Mouse (Mus musculus): ENCODE measurements around the gene Slc24a5. TPM values are rescaled to one million over a fixed set of nuclear protein-coding genes. Genes with fewer than 3 reads are reported as not detected.
"Not testable (repeated sequence)": the region's sequence is repeated elsewhere in the genome, so short reads cannot be mapped to it uniquely, and the experiment has no call there.

Gene Slc24a5
- total RNA-seq (2014; fragmentation: Nextera tagmentation), result not detected in 2 replicates
- 0.10 and 0.39 TPM in 2 replicates for total RNA-seq (2017)

DNA sequence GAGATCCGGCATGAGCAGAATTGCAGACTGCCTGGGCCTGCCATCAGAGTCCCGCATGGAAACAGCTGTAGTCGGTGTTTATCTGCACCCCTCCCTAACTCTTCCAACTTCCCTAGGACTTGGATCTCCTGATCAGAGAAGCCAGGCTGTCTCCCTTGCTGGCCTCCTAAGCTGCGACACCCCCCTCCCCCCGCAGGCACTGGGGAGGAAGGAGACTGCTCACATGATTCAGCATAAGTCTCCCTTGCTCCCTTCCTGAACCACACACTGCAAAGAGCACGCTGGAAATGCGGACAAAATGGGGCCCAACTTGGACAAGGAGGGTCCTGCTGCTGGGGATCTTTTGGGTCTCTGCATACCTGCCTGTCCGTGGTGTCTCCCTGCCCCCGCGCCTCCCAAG is at the start of gene Slc24a5:
Gene Slc24a5 (plus strand): TSS at position 231 of the 400 bp plus-strand sequence.
- no peak; the same call in 1 of the 2 replicates for ATAC-seq (replicated peaks; ENCODE audit: poor library complexity, severe bottlenecking)

DNA sequence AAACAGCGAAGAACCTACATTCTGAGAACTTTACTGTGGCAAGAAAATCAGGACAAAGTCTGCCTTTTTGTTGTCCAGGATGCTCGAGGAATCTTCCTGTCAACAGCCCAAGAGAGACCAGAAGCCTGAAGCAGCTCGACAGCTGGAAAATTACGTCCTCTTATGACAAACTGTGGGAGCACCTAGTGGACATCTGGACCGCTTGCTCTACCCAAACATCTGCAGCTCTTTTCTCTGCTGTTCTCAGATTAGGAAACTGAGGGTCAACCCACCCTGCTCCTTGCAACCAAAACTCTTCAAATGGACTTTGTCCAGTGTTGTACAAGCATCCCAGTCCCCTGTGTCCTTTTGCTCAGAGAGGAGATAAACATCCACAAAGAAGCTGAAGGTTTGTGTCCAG is 43.5 kb upstream of the Slc24a5 start:
- ATAC-seq (replicated peaks; ENCODE audit: poor library complexity, severe bottlenecking), result no peak

DNA sequence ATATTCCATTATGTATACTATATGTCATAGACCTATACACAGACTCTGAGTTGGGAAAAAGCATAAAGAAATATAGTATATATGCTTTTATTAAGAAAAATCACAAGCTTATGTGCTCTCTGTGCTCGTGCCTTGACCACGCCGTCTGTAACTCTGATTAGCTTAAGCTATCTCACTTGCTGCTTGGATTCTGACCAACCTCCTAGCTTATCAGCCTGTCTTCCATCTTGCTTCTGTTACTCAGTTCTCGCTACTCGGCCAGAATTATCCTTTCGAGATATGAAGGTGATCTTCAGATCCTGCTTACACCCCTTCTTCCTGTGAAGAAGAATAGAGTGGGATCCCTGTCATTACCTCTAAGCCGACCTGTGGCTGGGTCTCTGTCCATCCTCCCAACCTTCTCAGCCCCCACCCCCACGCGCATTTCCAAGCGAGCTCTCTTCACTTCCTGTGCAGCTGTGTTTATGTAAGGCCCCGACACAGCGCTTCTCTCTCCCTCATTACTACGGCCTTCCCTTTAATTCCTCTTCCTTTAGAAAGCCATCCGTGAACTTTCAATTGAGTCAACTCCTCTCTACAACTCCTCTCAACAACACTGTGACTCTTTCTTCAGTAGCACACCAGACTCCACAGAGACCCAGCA is 41.4 kb upstream of the Slc24a5 start:
- ATAC-seq (replicated peaks; ENCODE audit: poor library complexity, severe bottlenecking), result no peak

DNA sequence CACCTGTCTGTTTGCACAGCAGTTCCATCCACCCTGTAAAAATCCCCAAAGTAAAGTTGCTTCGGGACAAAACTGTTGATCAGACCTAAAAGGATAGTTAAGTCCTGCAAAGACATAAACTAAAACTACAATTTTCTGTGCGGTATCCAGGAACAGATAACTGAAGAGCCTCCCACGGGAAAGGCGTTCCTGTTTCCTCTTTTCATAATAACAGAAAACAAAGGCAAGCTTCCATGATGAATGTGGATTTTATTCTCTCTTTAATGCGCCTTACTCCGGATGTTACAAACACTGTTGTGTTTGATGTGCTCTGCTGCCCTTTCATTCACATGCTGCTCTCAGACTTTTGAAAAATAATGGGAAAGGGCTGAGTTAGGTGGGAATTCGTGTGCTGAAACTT is 37.3 kb upstream of the Slc24a5 start:
- ATAC-seq (replicated peaks; ENCODE audit: poor library complexity, severe bottlenecking), result no peak

DNA sequence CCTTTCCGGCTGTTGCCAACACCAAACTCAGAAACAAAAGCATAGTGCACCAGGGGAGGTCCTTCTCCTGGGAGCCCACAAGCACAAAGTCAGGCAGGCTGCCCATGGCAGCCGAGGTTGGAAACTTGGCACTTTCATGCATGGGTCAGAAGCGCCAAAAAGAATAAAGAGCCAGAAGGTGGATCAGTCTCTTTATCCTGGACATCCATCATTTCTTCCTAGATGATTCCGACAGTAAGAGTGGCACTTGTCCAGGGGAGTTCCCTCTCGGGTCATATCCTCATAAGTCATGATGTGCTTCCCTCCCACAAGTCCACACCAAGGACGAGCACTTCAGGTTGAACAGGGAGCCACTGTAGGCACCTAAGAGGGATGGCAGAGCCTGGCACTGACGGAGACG is 36.8 kb upstream of the Slc24a5 start:
- ATAC-seq (replicated peaks; ENCODE audit: poor library complexity, severe bottlenecking), result no peak

DNA sequence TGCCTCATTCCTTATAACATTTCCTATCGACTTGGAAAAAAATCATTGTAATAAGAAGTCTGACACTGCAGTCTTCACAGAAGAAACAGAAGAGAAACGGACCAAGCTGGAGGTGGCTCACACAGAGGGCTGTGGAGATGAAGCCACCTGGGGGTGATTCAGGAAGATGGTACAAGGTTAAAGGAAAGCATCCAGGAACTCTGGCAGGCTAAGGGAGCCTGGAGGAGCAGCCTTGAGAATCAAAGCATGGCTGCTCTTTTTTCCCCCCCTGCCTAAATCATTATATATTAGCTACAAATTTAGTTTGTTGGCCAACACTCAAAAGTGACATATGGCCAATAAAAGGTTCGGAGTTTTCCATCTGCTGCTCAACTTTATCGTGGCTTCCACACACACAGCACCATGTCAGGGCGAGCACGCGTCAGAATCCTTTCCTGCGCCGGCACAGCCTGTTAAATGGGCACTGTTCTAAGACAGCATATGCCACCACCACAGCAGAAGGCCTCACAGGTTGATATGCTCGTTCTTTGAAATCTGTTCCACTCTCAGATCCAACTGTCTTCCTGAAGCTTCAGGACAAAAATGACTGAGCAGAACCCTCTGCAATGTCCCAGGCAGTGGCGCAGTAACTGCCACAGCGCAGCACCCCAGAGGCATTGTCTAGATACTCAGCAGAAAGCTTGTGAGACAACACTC is 36.2 kb upstream of the Slc24a5 start:
- ATAC-seq (replicated peaks; ENCODE audit: poor library complexity, severe bottlenecking), result no peak

DNA sequence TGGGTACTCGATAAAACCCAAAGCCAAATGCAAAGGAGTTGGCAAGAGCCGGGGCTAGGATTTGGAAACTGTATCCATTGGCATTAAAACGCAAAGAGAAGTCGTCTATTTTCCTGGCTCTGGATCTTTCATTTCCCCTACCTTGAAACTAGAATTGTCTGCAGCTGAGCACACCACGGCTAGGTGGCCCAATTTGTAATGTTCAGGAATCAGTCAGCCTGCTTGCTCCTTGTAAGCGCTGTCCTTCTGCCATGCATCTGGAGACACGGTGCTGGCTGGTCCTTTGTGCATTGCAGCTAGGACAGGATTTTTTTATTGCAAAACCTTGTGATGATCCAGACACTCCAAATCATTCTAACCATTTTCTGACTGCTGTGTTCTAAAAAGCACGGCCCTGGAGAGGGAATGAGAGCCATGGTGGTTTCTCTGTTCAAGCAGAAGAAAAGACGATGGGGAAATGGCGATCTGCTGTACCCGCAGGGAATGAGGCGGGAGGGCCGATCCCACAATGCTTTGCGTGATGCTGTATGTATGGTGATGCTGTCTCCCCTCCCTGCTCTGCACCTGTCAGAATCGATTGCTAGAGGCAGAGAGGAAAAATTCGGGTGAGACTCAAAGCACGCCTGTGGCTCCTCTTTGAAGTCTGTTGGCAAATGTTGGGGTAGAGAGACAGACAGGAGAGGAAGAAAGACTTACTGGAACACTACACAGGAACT is 35.5 kb upstream of the Slc24a5 start:
- no peak for ATAC-seq (replicated peaks; ENCODE audit: poor library complexity, severe bottlenecking)

DNA sequence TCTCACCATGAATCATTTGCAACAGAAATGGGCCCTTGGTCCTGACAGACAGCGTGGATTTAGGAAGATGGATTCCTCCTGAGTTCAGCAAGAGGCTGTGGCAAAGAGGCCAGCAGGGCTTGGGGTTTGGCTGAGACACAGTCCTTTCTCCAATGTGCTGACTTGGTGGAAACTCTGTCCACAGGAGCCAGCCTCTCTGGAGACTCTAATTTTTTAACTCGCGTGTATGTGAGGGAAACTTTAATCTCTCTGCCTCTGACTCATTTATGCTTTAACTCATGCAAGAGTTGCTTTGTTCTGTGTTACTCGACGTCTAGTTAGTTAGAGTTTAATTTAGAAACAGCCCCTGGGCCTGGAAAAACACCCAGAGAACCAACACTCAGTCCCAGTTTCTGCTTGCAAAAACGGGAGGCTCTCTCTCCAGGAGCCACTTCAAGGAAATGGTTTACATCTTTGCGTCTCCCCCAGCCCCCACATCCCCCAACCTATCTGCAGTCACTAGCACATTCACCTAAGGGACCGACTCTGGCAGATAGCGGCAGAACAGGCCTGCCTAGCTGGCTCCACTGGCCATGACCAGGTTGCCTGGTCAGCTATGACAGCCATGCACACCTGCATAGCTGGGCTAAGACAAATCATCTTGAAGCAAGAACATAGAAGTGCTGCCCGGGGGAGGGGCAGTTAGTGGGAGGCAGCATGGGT is 34.7 kb upstream of the Slc24a5 start:
- ATAC-seq (replicated peaks; ENCODE audit: poor library complexity, severe bottlenecking), result no peak

DNA sequence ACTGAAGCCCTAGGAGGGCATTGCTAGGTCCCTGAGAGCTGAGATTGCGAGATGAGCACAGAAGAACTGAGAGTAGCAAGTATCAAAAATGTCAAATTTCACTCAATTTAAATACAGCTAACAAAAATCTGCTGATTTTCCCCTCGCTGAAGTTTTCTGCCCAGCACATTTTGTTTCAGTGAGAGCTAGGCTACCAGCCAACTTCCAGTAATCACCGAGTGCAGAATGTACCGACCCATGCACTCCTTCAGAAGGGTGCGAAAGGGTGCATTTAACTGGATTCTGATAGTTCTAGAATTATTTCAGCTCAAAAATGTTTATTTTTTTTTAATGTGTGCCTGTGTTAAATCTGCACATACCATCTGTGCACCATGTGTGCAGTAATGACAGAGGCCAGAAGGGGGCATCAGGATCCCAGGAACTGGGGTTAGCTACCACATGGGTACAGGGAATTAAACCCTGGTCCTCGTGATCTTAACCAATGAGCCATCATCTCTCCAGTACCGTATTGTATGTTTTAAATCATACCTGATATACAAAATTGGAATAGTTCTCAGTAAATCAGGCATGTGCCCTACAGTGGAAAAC is 12.5 kb upstream of the Slc24a5 start:
- no peak for ATAC-seq (replicated peaks; ENCODE audit: poor library complexity, severe bottlenecking)

DNA sequence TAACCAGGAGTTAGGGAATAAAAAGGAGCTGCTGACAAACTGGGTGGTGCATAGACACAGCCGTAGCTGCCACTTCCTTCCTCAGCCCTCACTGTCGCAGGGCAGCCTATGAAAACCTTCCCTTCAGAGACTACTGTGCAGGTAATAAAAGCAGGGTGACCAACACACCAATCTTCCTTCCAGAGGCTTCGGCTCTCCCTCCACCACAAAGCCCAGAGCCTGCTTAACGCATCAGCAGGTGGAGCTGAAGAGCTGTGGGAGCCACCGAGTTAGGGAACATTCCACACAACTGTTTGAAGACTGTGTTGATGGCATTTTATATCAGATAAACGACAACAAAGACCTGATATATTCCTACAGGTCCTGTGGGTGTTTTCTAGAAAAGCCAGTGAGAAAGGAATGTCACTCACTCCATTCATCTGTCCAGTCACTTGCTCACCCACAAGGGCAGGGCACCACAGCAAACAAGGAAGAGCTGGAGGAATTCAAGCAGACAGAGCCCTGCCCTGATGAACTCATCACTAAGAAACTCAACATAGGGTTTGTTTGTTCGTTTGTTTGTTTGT is 10.6 kb upstream of the Slc24a5 start:
- no peak for ATAC-seq (replicated peaks; ENCODE audit: poor library complexity, severe bottlenecking)

DNA sequence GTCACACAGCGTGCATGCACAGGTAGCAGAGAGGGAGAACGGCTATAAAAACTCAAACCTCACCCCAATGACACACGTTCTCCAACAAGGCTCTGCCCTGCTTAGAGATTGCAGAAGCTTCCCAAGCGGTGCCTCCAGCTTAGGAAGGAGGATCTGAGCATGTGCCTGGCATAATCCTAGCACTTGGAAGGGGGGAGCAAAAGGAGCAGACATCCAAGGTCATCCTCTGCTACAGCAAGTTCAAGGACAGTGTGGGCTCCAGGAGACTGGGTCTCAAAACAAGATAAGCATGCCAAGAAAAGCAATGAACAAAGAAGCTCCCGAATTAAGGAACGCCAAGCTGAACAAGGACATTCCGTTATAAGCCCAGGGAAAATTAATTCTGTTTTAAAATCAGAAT is 6.5 kb upstream of the Slc24a5 start:
- ATAC-seq (replicated peaks; ENCODE audit: poor library complexity, severe bottlenecking), result no peak

DNA sequence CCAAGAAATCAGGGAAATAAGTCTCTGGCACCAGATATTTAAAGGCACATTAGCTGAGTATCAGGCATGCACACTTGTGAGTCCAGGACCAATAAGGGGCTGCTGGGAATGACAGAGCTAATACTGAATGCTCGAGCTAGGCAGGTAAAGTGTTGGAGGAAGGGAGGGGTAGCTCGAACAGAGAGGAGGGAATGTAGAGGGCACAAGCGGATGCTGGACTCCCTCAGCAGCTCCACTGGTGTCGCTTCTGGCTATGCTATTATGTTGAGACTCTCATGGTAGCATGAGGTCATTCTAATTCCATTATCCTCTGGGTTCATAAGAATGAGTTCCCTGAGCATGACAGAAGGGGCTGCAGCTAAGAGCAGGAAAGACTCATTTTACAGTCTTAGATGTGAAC is 5.0 kb upstream of the Slc24a5 start:
- ATAC-seq (replicated peaks; ENCODE audit: poor library complexity, severe bottlenecking), result no peak

DNA sequence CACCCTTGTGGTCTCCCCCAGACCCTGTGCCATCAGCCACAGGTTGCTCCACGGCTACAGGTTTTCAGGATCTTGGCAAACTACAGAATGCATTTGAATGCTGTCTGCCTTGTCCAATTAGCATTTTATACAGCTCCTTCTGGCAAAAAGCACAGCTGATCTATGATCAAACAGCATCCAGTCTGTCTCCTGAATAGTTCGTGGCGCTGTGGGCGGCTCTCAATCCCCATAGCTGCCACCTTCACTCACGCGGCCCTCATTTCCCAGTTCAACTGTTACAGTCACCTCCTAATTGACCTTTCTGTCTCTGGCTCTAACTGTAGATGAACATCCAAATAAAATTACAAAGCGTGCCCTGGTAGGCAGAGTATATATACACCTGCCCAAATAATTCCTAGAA is 551 bp upstream of the Slc24a5 start:
- no peak for ATAC-seq (replicated peaks; ENCODE audit: poor library complexity, severe bottlenecking)

DNA sequence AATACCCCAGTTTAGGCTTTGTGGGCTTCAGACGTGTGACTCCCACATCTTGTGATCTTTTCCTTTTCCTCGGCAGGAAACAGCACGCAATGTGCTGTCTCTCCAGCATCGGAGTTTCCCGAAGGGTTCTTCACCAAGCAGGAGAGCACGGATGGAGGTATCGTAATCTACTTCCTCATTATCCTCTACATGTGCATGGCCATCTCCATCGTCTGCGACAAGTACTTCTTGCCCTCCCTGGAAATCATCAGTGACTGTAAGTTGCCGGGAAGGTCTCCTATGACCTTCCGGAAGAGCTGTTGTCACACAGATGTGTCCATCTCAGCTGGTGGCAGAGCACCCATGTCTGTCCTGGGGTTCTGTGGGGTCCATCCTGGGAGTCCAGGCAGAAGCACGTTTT is 772 bp downstream of the Slc24a5 start:
- ATAC-seq (replicated peaks; ENCODE audit: poor library complexity, severe bottlenecking), result peak; percentile 25; the same call in 1 of the 2 replicates

DNA sequence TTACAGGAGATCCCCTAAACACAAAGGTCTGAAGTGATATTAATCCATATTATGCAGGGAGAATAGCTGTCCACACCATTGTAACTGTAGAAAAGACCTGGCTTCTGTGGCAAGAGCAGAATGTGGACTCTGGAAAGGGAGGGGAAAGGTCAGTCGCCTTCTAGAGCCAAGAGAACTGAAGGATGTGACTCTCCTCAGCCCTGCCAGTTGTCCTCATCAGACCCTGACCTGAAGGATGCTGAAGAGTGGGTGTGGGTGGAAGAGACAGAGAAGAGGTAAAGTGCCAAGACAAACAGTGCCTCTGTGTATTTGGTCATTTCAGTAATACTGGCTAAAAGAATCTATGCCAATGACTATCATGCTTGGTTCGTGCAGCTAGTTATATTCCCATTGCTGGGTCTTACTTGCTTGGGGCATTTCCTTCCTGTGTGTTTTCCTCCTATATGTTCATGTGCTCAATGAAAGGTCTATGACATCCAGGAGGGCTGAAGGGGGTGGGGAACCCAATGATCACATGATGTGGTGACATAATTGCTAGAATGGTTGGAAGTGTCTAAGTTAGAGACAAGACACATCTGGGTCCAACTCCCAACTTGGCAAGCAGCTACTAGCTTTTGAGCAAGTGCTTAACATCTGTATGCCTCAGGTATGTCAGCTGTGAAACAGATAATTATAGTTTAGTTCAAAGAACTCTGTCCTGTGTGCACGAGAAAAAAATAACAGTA is 5.3 kb downstream of the Slc24a5 start:
- ATAC-seq (replicated peaks; ENCODE audit: poor library complexity, severe bottlenecking), result no peak

DNA sequence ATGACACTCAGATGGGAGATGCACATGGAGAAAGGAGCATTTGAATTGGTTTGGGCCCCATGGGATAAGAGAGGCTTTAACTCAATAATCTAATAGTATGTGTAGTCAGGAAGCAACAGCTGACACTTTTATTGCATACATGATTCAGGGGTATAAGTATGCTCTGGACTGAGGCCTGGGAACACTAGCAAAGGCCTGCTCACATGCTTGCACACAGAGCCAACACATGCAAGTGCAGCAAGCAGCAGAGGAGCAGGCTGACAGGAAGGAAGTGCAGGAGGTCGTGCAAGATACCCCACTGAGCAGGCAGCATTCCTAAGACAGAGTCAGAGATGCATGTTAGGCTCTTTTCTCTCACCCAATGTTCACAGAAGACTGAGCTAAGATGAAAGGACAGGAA is 16.0 kb downstream of the Slc24a5 start:
- ATAC-seq (replicated peaks; ENCODE audit: poor library complexity, severe bottlenecking), result no peak

DNA sequence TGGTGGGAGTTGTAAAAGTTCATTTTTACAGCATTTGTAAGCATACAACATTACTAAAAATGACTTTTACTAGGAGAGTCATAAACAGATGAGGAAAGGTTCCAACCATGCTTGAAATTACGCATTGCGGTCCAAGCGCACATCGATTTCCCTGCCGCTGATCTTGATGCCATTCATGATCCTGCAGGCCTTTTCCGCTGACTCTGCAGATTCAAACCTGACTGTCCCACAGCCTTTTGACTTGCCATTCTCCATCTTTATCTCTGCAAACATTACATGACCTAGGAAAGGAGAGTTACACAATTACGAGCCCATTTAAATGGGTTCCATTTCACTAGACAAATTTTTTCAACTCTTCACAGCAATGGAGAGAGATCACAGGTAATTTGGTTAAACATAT is 20.8 kb downstream of the Slc24a5 start:
- no peak for ATAC-seq (replicated peaks; ENCODE audit: poor library complexity, severe bottlenecking)

DNA sequence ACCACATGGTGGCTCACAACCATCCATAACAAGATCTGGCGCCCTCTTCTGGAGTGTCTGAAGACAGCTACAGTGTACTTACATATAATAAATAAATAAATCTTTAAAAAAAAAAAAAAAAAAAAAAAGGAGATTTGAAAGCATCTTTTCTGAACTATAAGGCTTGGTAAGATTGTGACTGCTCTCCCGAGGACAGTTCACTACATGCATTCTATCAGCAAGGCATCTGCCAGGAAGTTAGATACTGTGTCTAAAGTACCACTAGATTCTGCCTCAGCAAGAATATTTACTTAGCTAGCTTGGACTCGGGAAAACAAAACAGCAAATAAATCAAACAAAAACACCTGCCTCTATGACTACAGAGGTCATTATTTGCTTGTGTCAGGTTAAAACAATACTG is 24.2 kb downstream of the Slc24a5 start:
- ATAC-seq (replicated peaks; ENCODE audit: poor library complexity, severe bottlenecking), result not testable (repeated sequence)

DNA sequence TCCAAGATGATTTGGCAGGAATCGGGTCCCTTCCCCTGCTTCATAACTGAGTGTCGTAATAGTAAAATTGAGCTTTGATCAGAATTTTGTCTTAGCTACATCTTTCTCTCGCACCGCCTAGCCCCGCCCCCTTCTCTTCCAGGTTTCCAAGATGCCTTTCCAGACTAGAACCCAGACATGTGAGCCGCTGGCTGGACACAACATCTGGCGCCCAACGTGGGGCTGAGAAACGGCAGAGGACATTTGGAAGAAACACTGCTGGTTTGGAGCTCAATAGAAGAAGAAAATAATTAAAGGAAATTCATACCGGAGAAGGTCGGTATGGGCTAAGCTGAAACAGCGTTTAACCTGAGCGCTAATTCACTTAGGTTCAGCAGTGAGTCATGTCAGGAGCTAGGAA is 36.6 kb downstream of the Slc24a5 start:
- not testable (repeated sequence) for ATAC-seq (replicated peaks; ENCODE audit: poor library complexity, severe bottlenecking)

DNA sequence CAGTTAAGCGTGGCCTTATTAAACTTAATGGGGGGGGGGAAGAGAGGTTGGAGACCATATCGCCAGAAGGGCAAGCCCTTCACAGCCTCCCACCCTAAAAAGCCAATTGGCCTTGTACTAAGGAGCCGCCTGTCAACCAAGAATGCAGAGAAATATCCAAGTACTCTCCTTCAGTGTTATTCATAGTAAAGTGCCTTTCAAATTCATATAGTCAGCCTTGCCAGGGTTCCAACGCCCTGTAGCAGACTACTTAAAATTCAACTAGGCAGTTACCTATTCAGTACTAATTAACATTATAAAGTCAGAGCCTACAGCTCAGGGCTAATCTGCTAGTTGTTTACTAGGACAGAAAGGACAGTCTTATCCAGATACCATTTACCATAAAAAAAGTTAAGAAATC is 38.6 kb downstream of the Slc24a5 start:
- not testable (repeated sequence) for ATAC-seq (replicated peaks; ENCODE audit: poor library complexity, severe bottlenecking)
